10 mouse cellular contexts compared by ENCODE assay signal in genomic region chr11:115989686-115990085, GRCm38 (mm10). TPM values are rescaled to one million over a fixed set of nuclear protein-coding genes. Genes with fewer than 3 reads are reported as not detected.
A peak's percentile ranks its signal among the peaks of the same experiment; 100 is the strongest.
DNase-seq lines count a peak whose midpoint lies in the region; ATAC-seq and TF ChIP-seq lines count a peak whose summit lies in the region.
"Had no signal": no experiment of that assay in that cellular context is flagged by ENCODE, and none has a peak within 500 bp of the region (broad histone marks: within the 10 kb centered on the region; RNA-seq: fewer than 3 reads in every experiment).

No protein-coding gene starts in this region.

- ATAC-seq in lung, embryonic 16.5 days (ENCODE audit: low read depth), result no peak
- no peak for ATAC-seq in embryonic facial prominence, embryonic 14.5 days (ENCODE audit: low read depth)
- no peak for ATAC-seq in liver, embryonic 15.5 days (ENCODE audit: insufficient read depth)

- 31% methylated on average over 15 of the region's 15 CpGs for WGBS in heart, embryonic 10.5 days
- 36% methylated on average over 13 of the region's 15 CpGs for WGBS in lung, embryonic 16.5 days
- WGBS in embryonic facial prominence, embryonic 14.5 days, result 32% methylated on average over 10 of the region's 15 CpGs
- 35% methylated on average over 15 of the region's 15 CpGs for WGBS in liver, embryonic 15.5 days (ENCODE audit: insufficient replicate concordance)
- 50% methylated on average over 15 of the region's 15 CpGs for WGBS in cerebellum, adult 2 months

- peak overlapping the region; percentile 9; the same call in 1 of the 2 replicates for H3K4me2 ChIP-seq in lung, embryonic 16.5 days (ENCODE audit: low read depth, low read length)
- no peak overlapping the region for H3K4me2 ChIP-seq in embryonic facial prominence, embryonic 14.5 days (ENCODE audit: low read depth, low read length)
- H3K4me2 ChIP-seq in liver, embryonic 15.5 days, result peak overlapping the region; percentile 46

- intact Hi-C loops in heart, postnatal 10 days (cut with DNase I), result no loop called here

- H3K4me3 ChIP-seq in heart, embryonic 10.5 days, result peak overlapping the region; percentile 45
- no peak overlapping the region for H3K4me3 ChIP-seq in lung, embryonic 16.5 days (ENCODE audit: low read length)
- peak overlapping the region; percentile 8; the same call in 1 of the 2 replicates for H3K4me3 ChIP-seq in embryonic facial prominence, embryonic 14.5 days (ENCODE audit: low read depth, low read length)
- peak overlapping the region; percentile 33 for H3K4me3 ChIP-seq in liver, embryonic 15.5 days (replicated peaks)
- no peak overlapping the region for H3K4me3 ChIP-seq in cerebellum, adult 2 months (replicated peaks; ENCODE audit: insufficient read depth, low read depth, low read length)

- H3K9ac ChIP-seq in lung, embryonic 16.5 days (ENCODE audit: low read length), result no peak overlapping the region
- H3K9ac ChIP-seq in embryonic facial prominence, embryonic 14.5 days (ENCODE audit: low read depth, low read length), result 0 out of 2 replicates have a peak overlapping the region, but pooled peaks have one; percentile 25
- no peak overlapping the region for H3K9ac ChIP-seq in liver, embryonic 15.5 days

- no peaks in the 10 kb centered on the region for H3K36me3 ChIP-seq in heart, embryonic 10.5 days
- H3K36me3 ChIP-seq in lung, embryonic 16.5 days (ENCODE audit: control insufficient read depth, insufficient read depth, low read length), result no peaks in the 10 kb centered on the region
- no peaks in the 10 kb centered on the region for H3K36me3 ChIP-seq in embryonic facial prominence, embryonic 14.5 days (ENCODE audit: control insufficient read depth, insufficient read depth, low read length)
- no peaks in the 10 kb centered on the region for H3K36me3 ChIP-seq in liver, embryonic 15.5 days (replicated peaks)

- H3K27ac ChIP-seq in heart, embryonic 10.5 days, result 0 out of 2 replicates have a peak overlapping the region, but pooled peaks have one; percentile 18
- no peak overlapping the region for H3K27ac ChIP-seq in lung, embryonic 16.5 days (ENCODE audit: low read length)
- H3K27ac ChIP-seq in embryonic facial prominence, embryonic 14.5 days (replicated peaks; ENCODE audit: low read depth, low read length), result no peak overlapping the region
- no peak overlapping the region for H3K27ac ChIP-seq in liver, embryonic 15.5 days (replicated peaks)
- no peak overlapping the region for H3K27ac ChIP-seq in cerebellum, adult 2 months (ENCODE audit: insufficient read depth, low read length)

- H3K9me3 ChIP-seq in heart, embryonic 10.5 days, result no peaks in the 10 kb centered on the region
- H3K9me3 ChIP-seq in lung, embryonic 16.5 days (ENCODE audit: control insufficient read depth, low read length), result no peaks in the 10 kb centered on the region
- H3K9me3 ChIP-seq in embryonic facial prominence, embryonic 14.5 days (ENCODE audit: control insufficient read depth, low read length), result no peaks in the 10 kb centered on the region
- no peaks in the 10 kb centered on the region for H3K9me3 ChIP-seq in liver, embryonic 15.5 days (replicated peaks)

- TF ChIP-seq CTCF in cerebellum, adult 2 months (IDR thresholded peaks at IDR 0.05; ENCODE audit: borderline replicate concordance, insufficient read depth, low read depth, low read length), result no peak

- TF ChIP-seq POLR2A in cerebellum, adult 2 months (IDR thresholded peaks at IDR 0.05; ENCODE audit: borderline replicate concordance, insufficient read depth, low read length), result no peak

- H3K4me1 ChIP-seq in heart, embryonic 10.5 days, result peaks cover 9% of the 10 kb centered on the region; the same call in 1 of the 2 replicates
- no peaks in the 10 kb centered on the region for H3K4me1 ChIP-seq in lung, embryonic 16.5 days (replicated peaks; ENCODE audit: control insufficient read depth, insufficient read depth, low read length)
- no peaks in the 10 kb centered on the region for H3K4me1 ChIP-seq in embryonic facial prominence, embryonic 14.5 days (ENCODE audit: control insufficient read depth, insufficient read depth, low read length)
- H3K4me1 ChIP-seq in liver, embryonic 15.5 days (replicated peaks), result peaks cover 4% of the 10 kb centered on the region
- no peaks in the 10 kb centered on the region for H3K4me1 ChIP-seq in cerebellum, adult 2 months (ENCODE audit: control insufficient read depth, insufficient read depth, low read length)

- no peak for DNase-seq in heart, embryonic 10.5 days (ENCODE audit: low spot score)
- no peak for DNase-seq in heart, postnatal 10 days
- no peak for DNase-seq in lung, postnatal 4 days
- DNase-seq in embryonic facial prominence, embryonic 14.5 days (ENCODE audit: low spot score), result no peak
- DNase-seq in layer of hippocampus, adult 9-11 months, result no peak
- DNase-seq in cerebellum, adult 2 months, result no peak
- DNase-seq: gastrocnemius, postnatal 36 days; kidney, postnatal 10 days had no signal

- peaks cover 65% of the 10 kb centered on the region for H3K27me3 ChIP-seq in heart, embryonic 10.5 days (ENCODE audit: insufficient read depth, poor library complexity, severe bottlenecking)
- H3K27me3 ChIP-seq in lung, embryonic 16.5 days (ENCODE audit: control insufficient read depth, insufficient read depth, low read depth, low read length), result no peaks in the 10 kb centered on the region; the same call in 1 of the 2 replicates
- H3K27me3 ChIP-seq in embryonic facial prominence, embryonic 14.5 days (replicated peaks; ENCODE audit: control insufficient read depth, insufficient read depth, low read length), result no peaks in the 10 kb centered on the region
- H3K27me3 ChIP-seq in liver, embryonic 15.5 days, result peaks cover 26% of the 10 kb centered on the region
- no peaks in the 10 kb centered on the region for H3K27me3 ChIP-seq in cerebellum, adult 2 months (ENCODE audit: control insufficient read depth, insufficient read depth, low read length)

RNA-seq across cellular contexts. Expression of gene Itgb4, which starts 15.2 kb away (rescaled TPM):
- polyA plus RNA-seq in heart, embryonic 10.5 days (2016; fragmentation: Nextera tagmentation; extraction: Ambion mirVana), result 0.67 and 1.1 TPM in 2 replicates
- total RNA-seq in heart, postnatal 10 days (2021), result 1 to 10 TPM; 4.8 to 5.5 TPM
- polyA plus RNA-seq in lung, embryonic 16.5 days (2015; fragmentation: Nextera tagmentation; extraction: Ambion mirVana), result 3.4 and 3.8 TPM in 2 replicates
- 10.7 and 11.0 TPM in 2 replicates for polyA plus RNA-seq in embryonic facial prominence, embryonic 14.5 days (2014; fragmentation: Nextera tagmentation; extraction: Ambion mirVana)
- 0.18 and 0.31 TPM in 2 replicates for polyA plus RNA-seq in liver, embryonic 15.5 days (2015; fragmentation: Nextera tagmentation; extraction: Ambion mirVana)
- polyA plus RNA-seq in cerebellum, adult 2 months (2012; rRNA removed), result 21.6 and 28.6 TPM in 2 replicates

RNA-seq across cellular contexts. Expression of gene Galk1, which starts 22.8 kb away (rescaled TPM):
- 202 and 273 TPM in 2 replicates for polyA plus RNA-seq in heart, embryonic 10.5 days (2016; fragmentation: Nextera tagmentation; extraction: Ambion mirVana)
- total RNA-seq in heart, postnatal 10 days (2021), result 10 to 100 TPM; 31.7 to 33.1 TPM
- polyA plus RNA-seq in lung, embryonic 16.5 days (2015; fragmentation: Nextera tagmentation; extraction: Ambion mirVana), result 188 and 190 TPM in 2 replicates
- 140 and 164 TPM in 2 replicates for polyA plus RNA-seq in embryonic facial prominence, embryonic 14.5 days (2014; fragmentation: Nextera tagmentation; extraction: Ambion mirVana)
- polyA plus RNA-seq in liver, embryonic 15.5 days (2015; fragmentation: Nextera tagmentation; extraction: Ambion mirVana), result 168 and 190 TPM in 2 replicates
- 14.8 and 15.1 TPM in 2 replicates for polyA plus RNA-seq in cerebellum, adult 2 months (2012; rRNA removed)

RNA-seq across cellular contexts. Expression of gene H3f3b, which starts 38.1 kb away (rescaled TPM):
- polyA plus RNA-seq in heart, embryonic 10.5 days (2016; fragmentation: Nextera tagmentation; extraction: Ambion mirVana), result 684 and 1,078 TPM in 2 replicates
- total RNA-seq in heart, postnatal 10 days (2021), result 100 to 1,000 TPM; 338 to 393 TPM
- polyA plus RNA-seq in lung, embryonic 16.5 days (2015; fragmentation: Nextera tagmentation; extraction: Ambion mirVana), result 1,792 and 1,937 TPM in 2 replicates
- 1,358 and 1,723 TPM in 2 replicates for polyA plus RNA-seq in embryonic facial prominence, embryonic 14.5 days (2014; fragmentation: Nextera tagmentation; extraction: Ambion mirVana)
- 540 and 595 TPM in 2 replicates for polyA plus RNA-seq in liver, embryonic 15.5 days (2015; fragmentation: Nextera tagmentation; extraction: Ambion mirVana)
- polyA plus RNA-seq in cerebellum, adult 2 months (2012; rRNA removed), result 456 and 541 TPM in 2 replicates

RNA-seq across cellular contexts. Expression of gene Unk, which starts 40.4 kb away (rescaled TPM):
- 33.3 and 37.1 TPM in 2 replicates for polyA plus RNA-seq in heart, embryonic 10.5 days (2016; fragmentation: Nextera tagmentation; extraction: Ambion mirVana)
- total RNA-seq in heart, postnatal 10 days (2021), result 10 to 100 TPM; 16.3 to 17.0 TPM
- 37.9 and 41.3 TPM in 2 replicates for polyA plus RNA-seq in lung, embryonic 16.5 days (2015; fragmentation: Nextera tagmentation; extraction: Ambion mirVana)
- polyA plus RNA-seq in embryonic facial prominence, embryonic 14.5 days (2014; fragmentation: Nextera tagmentation; extraction: Ambion mirVana), result 25.1 and 30.3 TPM in 2 replicates
- 10.1 and 11.6 TPM in 2 replicates for polyA plus RNA-seq in liver, embryonic 15.5 days (2015; fragmentation: Nextera tagmentation; extraction: Ambion mirVana)
- 48.1 and 49.1 TPM in 2 replicates for polyA plus RNA-seq in cerebellum, adult 2 months (2012; rRNA removed)

RNA-seq across cellular contexts. Expression of gene Recql5, which starts 56.4 kb away (rescaled TPM):
- 20.4 and 22.3 TPM in 2 replicates for polyA plus RNA-seq in heart, embryonic 10.5 days (2016; fragmentation: Nextera tagmentation; extraction: Ambion mirVana)
- total RNA-seq in heart, postnatal 10 days (2021), result 10 to 100 TPM in 1 of 2 experiments, 1 to 10 TPM in 1; 8.3 to 10.9 TPM
- 23.6 and 25.7 TPM in 2 replicates for polyA plus RNA-seq in lung, embryonic 16.5 days (2015; fragmentation: Nextera tagmentation; extraction: Ambion mirVana)
- polyA plus RNA-seq in embryonic facial prominence, embryonic 14.5 days (2014; fragmentation: Nextera tagmentation; extraction: Ambion mirVana), result 13.3 TPM in 2 replicates
- polyA plus RNA-seq in liver, embryonic 15.5 days (2015; fragmentation: Nextera tagmentation; extraction: Ambion mirVana), result 8.1 and 10.9 TPM in 2 replicates
- 24.7 and 28.5 TPM in 2 replicates for polyA plus RNA-seq in cerebellum, adult 2 months (2012; rRNA removed)

Comparison
In these comparisons a context has a peak if more than half of its experiments do, and no peak if none do; other contexts are left out.
1. H3K4me3 ChIP-seq: peak in heart, embryonic 10.5 days (single experiment), embryonic facial prominence, embryonic 14.5 days (single experiment) and liver, embryonic 15.5 days (single experiment); none in lung, embryonic 16.5 days (single experiment) and cerebellum, adult 2 months (single experiment).